Comparison of ENCODE assay signal across 8 mouse cellular contexts in the genomic region with DNA sequence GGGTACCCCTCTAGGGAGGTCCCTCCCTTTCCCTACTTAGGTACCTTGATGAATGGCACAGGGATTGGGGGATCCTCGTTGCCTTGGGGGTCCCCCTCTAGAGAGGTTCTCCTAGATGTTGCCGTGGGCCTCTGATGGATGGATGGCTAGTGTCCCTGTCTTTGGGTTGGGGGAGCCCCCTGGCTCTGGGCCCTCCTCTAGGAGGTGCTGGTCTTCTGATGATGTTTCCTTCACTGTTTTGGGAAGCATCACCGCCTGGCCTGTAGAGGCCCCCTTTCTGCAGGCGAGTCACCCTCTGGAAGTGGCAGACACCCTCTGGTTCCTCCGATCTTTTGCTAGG. TPM values are rescaled to one million over a fixed set of nuclear protein-coding genes. Genes with fewer than 3 reads are reported as not detected.
DNase-seq lines count a peak whose midpoint lies in the region; ATAC-seq and TF ChIP-seq lines count a peak whose summit lies in the region.

No protein-coding gene starts in this region.

- 0 out of 2 replicates have a peak, but pooled peaks have one; percentile 0 for ATAC-seq in heart, embryonic 14.5 days (ENCODE audit: insufficient number of reproducible peaks, insufficient read depth, low FRiP score, low read depth)
- ATAC-seq in liver, embryonic 14.5 days (ENCODE audit: insufficient read depth): no peak; the same call in 1 of the 2 replicates

- H3K4me1 ChIP-seq in heart, embryonic 14.5 days (ENCODE audit: control insufficient read depth in 2 of 2, insufficient read depth in 2 of 2, low read length in 2 of 2): peaks cover 6 to 10% of the 10 kb centered on the region in 2 experiments; a peak in 3 of 4 replicates
- peaks cover 14% of the 10 kb centered on the region for H3K4me1 ChIP-seq in brown adipose tissue, adult 24 weeks (ENCODE audit: control insufficient read depth, insufficient read depth, insufficient read length, low read length)
- H3K4me1 ChIP-seq in liver, embryonic 14.5 days (replicated peaks; ENCODE audit: control insufficient read depth in 2 of 2, insufficient read depth in 2 of 2, low read length in 1 of 2): peaks cover 18 to 21% of the 10 kb centered on the region in 2 experiments

- no peak for TF ChIP-seq EP300 in liver, embryonic 14.5 days (IDR thresholded peaks at IDR 0.05; ENCODE audit: low read depth)

- no peaks in the 10 kb centered on the region for H3K9me3 ChIP-seq in heart, embryonic 14.5 days (ENCODE audit: control insufficient read depth, low read length)
- H3K9me3 ChIP-seq in liver, embryonic 14.5 days (ENCODE audit: control insufficient read depth, low read length): no peaks in the 10 kb centered on the region

- peak overlapping the region; percentile 88 to 98 for H3K4me3 ChIP-seq in heart, embryonic 14.5 days (ENCODE audit: control insufficient read depth in 1 of 2, insufficient read depth in 1 of 2, low read depth in 1 of 2, low read length in 2 of 2)
- H3K4me3 ChIP-seq in brown adipose tissue, adult 24 weeks (ENCODE audit: insufficient read depth, low read depth, low read length): peak overlapping the region; percentile 64
- peak overlapping the region; percentile 68 to 71 for H3K4me3 ChIP-seq in liver, embryonic 14.5 days (ENCODE audit: insufficient read depth in 1 of 2, low read depth in 2 of 2, low read length in 2 of 2)

- no peaks in the 10 kb centered on the region for H3K36me3 ChIP-seq in heart, embryonic 14.5 days (ENCODE audit: control insufficient read depth, insufficient read depth, low read length)
- no peaks in the 10 kb centered on the region for H3K36me3 ChIP-seq in liver, embryonic 14.5 days (replicated peaks; ENCODE audit: control insufficient read depth, insufficient read depth, low read depth)

- H3K9ac ChIP-seq in heart, embryonic 14.5 days (ENCODE audit: low read length): peak overlapping the region; percentile 87
- H3K9ac ChIP-seq in liver, embryonic 14.5 days (replicated peaks): peak overlapping the region; percentile 67

- WGBS in heart, embryonic 14.5 days: 30% methylated on average over 5 of the region's 5 CpGs
- 20% methylated on average over 5 of the region's 5 CpGs for WGBS in liver, embryonic 14.5 days (ENCODE audit: insufficient replicate concordance)

- H3K27ac ChIP-seq in heart, embryonic 14.5 days (replicated peaks in 1 of 2; ENCODE audit: control insufficient read depth in 1 of 2, insufficient read depth in 1 of 2, low read depth in 2 of 2, low read length in 2 of 2): no peak overlapping the region
- H3K27ac ChIP-seq in brown adipose tissue, adult 24 weeks (replicated peaks; ENCODE audit: low read depth, low read length): no peak overlapping the region
- H3K27ac ChIP-seq in liver, embryonic 14.5 days: no peak overlapping the region

- DNase-seq in heart, adult 8-10 months (ENCODE audit: low spot score): no peak
- peak; percentile 59 for DNase-seq in 3T3-L1 (ENCODE audit: low read depth, low spot score)
- peak; percentile 47 to 59 for DNase-seq in frontal cortex, postnatal 36 days (ENCODE audit: low spot score in 2 of 2)
- no peak for DNase-seq in liver, embryonic 14.5 days (ENCODE audit: low read depth in 3 of 3, low spot score in 3 of 3)
- peak; percentile 17 for DNase-seq in yolk sac, embryonic 10.5 days (ENCODE audit: low spot score)
- no peak for DNase-seq in spleen, postnatal 36 days (ENCODE audit: low spot score in 2 of 2)

- no peaks in the 10 kb centered on the region for H3K27me3 ChIP-seq in heart, embryonic 14.5 days (ENCODE audit: control insufficient read depth, insufficient read depth, low read length)
- H3K27me3 ChIP-seq in liver, embryonic 14.5 days (ENCODE audit: control insufficient read depth, insufficient read depth, low read length): no peaks in the 10 kb centered on the region

- peak; percentile 8; the same call in 1 of the 2 replicates for TF ChIP-seq CTCF in liver, embryonic 14.5 days (IDR thresholded peaks at IDR 0.05; ENCODE audit: low read depth)

- H3K4me2 ChIP-seq in heart, embryonic 14.5 days (ENCODE audit: low read length): peak overlapping the region; percentile 98
- peak overlapping the region; percentile 82 for H3K4me2 ChIP-seq in liver, embryonic 14.5 days (ENCODE audit: low read depth)

RNA-seq across cellular contexts. Expression of gene Aacs, which starts 0.6 kb away (rescaled TPM):
- polyA plus RNA-seq in heart, embryonic 14.5 days (2014; fragmentation: Nextera tagmentation; extraction: Ambion mirVana): 9.4 and 9.6 TPM in 2 replicates
- total RNA-seq in heart, adult 8-10 months (2022): 1 to 10 TPM; 2.2 to 4.3 (median 3.1) TPM
- polyA plus RNA-seq in brown adipose tissue, adult 24 weeks (2012; ENCODE audit: insufficient read depth, insufficient read length, missing spikeins): 151 and 265 TPM in 2 replicates
- polyA plus RNA-seq in liver, embryonic 14.5 days (2012; rRNA removed): 11.0 and 11.6 TPM in 2 replicates
- polyA plus RNA-seq in liver, embryonic 14.5 days (2014; fragmentation: Nextera tagmentation; extraction: Ambion mirVana): 13.2 and 13.5 TPM in 2 replicates

RNA-seq across cellular contexts. Expression of gene Bri3bp, which starts 34.9 kb away (rescaled TPM):
- 34.8 and 36.6 TPM in 2 replicates for polyA plus RNA-seq in heart, embryonic 14.5 days (2014; fragmentation: Nextera tagmentation; extraction: Ambion mirVana)
- total RNA-seq in heart, adult 8-10 months (2022): 10 to 100 TPM; 44.4 to 61.8 (median 45.5) TPM
- polyA plus RNA-seq in brown adipose tissue, adult 24 weeks (2012; ENCODE audit: insufficient read depth, insufficient read length, missing spikeins): 15.4 and 19.5 TPM in 2 replicates
- 3.7 and 4.9 TPM in 2 replicates for polyA plus RNA-seq in liver, embryonic 14.5 days (2012; rRNA removed)
- 16.4 and 21.1 TPM in 2 replicates for polyA plus RNA-seq in liver, embryonic 14.5 days (2014; fragmentation: Nextera tagmentation; extraction: Ambion mirVana)

RNA-seq across cellular contexts. Expression of gene Dhx37, which starts 42.3 kb away (rescaled TPM):
- 7.2 and 8.2 TPM in 2 replicates for polyA plus RNA-seq in heart, embryonic 14.5 days (2014; fragmentation: Nextera tagmentation; extraction: Ambion mirVana)
- total RNA-seq in heart, adult 8-10 months (2022): 10 to 100 TPM; 11.8 to 14.2 (median 12.6) TPM
- polyA plus RNA-seq in brown adipose tissue, adult 24 weeks (2012; ENCODE audit: insufficient read depth, insufficient read length, missing spikeins): 5.0 and 16.9 TPM in 2 replicates
- polyA plus RNA-seq in liver, embryonic 14.5 days (2012; rRNA removed): 5.5 and 8.1 TPM in 2 replicates
- polyA plus RNA-seq in liver, embryonic 14.5 days (2014; fragmentation: Nextera tagmentation; extraction: Ambion mirVana): 2.0 and 2.2 TPM in 2 replicates

RNA-seq across cellular contexts. Expression of gene Tmem132b, which starts 55.3 kb away (rescaled TPM):
- not detected in 2 replicates for polyA plus RNA-seq in heart, embryonic 14.5 days (2014; fragmentation: Nextera tagmentation; extraction: Ambion mirVana)
- total RNA-seq in heart, adult 8-10 months (2022): under 1 TPM in 3 of 4 experiments, not detected in 1; 0.03 to 0.31 (median 0.03) TPM
- 0.36 TPM in 1 of 2 replicates, not detected in the other for polyA plus RNA-seq in brown adipose tissue, adult 24 weeks (2012; ENCODE audit: insufficient read depth, insufficient read length, missing spikeins)
- 0.01 TPM in 1 of 2 replicates, not detected in the other for polyA plus RNA-seq in liver, embryonic 14.5 days (2012; rRNA removed)
- polyA plus RNA-seq in liver, embryonic 14.5 days (2014; fragmentation: Nextera tagmentation; extraction: Ambion mirVana): not detected in 2 replicates

Comparison
In these comparisons a context has a peak if more than half of its experiments do, and no peak if none do; other contexts are left out.
1. DNase-seq: peak in 3T3-L1 (single experiment), frontal cortex, postnatal 36 days (2 of 2) and yolk sac, embryonic 10.5 days (single experiment); none in heart, adult 8-10 months (single experiment), liver, embryonic 14.5 days (0 of 3) and spleen, postnatal 36 days (0 of 2).
2. RNA of gene Aacs, which starts 0.6 kb away (polyA plus RNA-seq): 151 to 265 TPM in brown adipose tissue, adult 24 weeks; 11.0 to 13.5 TPM in liver, embryonic 14.5 days and 9.4 to 9.6 TPM in heart, embryonic 14.5 days; every median in the first group is over 10 times any median in the second.
3. Peak in every context shown above with its lines, with median percentiles within 50 percentile points of each other: H3K4me3 ChIP-seq.